Comparison of ENCODE assay signal across 32 mouse cellular contexts in genomic region chr2:73548542-73548941, GRCm38 (mm10). TPM values are rescaled to one million over a fixed set of nuclear protein-coding genes. Genes with fewer than 3 reads are reported as not detected.
DNase-seq lines count a peak whose midpoint lies in the region; ATAC-seq and TF ChIP-seq lines count a peak whose summit lies in the region.
"Had no signal": no experiment of that assay in that cellular context is flagged by ENCODE, and none has a peak within 500 bp of the region (broad histone marks: within the 10 kb centered on the region; RNA-seq: fewer than 3 reads in every experiment).

No protein-coding gene starts in this region.

- no peak overlapping the region for H3K4me3 ChIP-seq in bone marrow, adult 2 months (replicated peaks; ENCODE audit: control insufficient read depth, low read depth, low read length)
- H3K4me3 ChIP-seq: embryonic facial prominence, embryonic 10.5 days; embryonic facial prominence, embryonic 15.5 days; forebrain, embryonic 12.5 days; left cerebral cortex, adult 2 months; lung, embryonic 15.5 days; midbrain, embryonic 15.5 days; neural tube, embryonic 13.5 days had no signal

- no peak for TF ChIP-seq POLR2A in bone marrow, adult 2 months (IDR thresholded peaks at IDR 0.05; ENCODE audit: borderline replicate concordance, control insufficient read depth, low read depth, low read length)

- 12% methylated on average over 2 of the region's 2 CpGs for WGBS in bone marrow, adult 2 months

- peak; percentile 80 for ATAC-seq in megakaryocyte, adult 5-6 weeks (ENCODE audit: poor library complexity, severe bottlenecking)
- ATAC-seq: intestine, postnatal 0 days; midbrain, embryonic 15.5 days; Patski had no signal

- DNase-seq in thymus, postnatal 0 days (ENCODE audit: low spot score) = peak; percentile 9
- DNase-seq in thymus, postnatal 25 days = no peak
- peak; percentile 14 for DNase-seq in splenic B cell, adult 2 months (ENCODE audit: low read depth, low spot score)
- no peak for DNase-seq in heart, adult 8-10 months (ENCODE audit: low spot score)
- DNase-seq in natural killer cell, adult 2 months (ENCODE audit: low spot score in 2 of 2) = no peak
- no peak for DNase-seq in gastrocnemius, postnatal 25 days
- DNase-seq: adrenal gland, postnatal 25 days; cerebellum, adult 2 months; cerebellum, postnatal 14 days; gastrocnemius, postnatal 10 days; heart, postnatal 36 days; kidney, adult 9 months; kidney, postnatal 10 days; lung, postnatal 4 days; retina, postnatal 1 day; spleen, adult 18-20 months; thymus, adult 18-20 months had no signal

- no peak for TF ChIP-seq CTCF in bone marrow, adult 2 months (IDR thresholded peaks at IDR 0.05; ENCODE audit: control insufficient read depth, insufficient read depth, low read length)

- H3K27me3 ChIP-seq in splenic B cell, adult 2 months (ENCODE audit: control insufficient read depth, insufficient read depth, low read length, poor library complexity, severe bottlenecking) = no peaks in the 10 kb centered on the region
- H3K27me3 ChIP-seq: embryonic facial prominence, embryonic 15.5 days; lung, embryonic 15.5 days; midbrain, embryonic 15.5 days; Patski had no signal

- H3K4me1 ChIP-seq in bone marrow, adult 2 months (ENCODE audit: control insufficient read depth, insufficient read depth, low read length) = peaks cover 3% of the 10 kb centered on the region
- H3K4me1 ChIP-seq: lung, embryonic 15.5 days; neural tube, embryonic 13.5 days had no signal

- peak overlapping the region; percentile 3; the same call in 1 of the 2 replicates for H3K27ac ChIP-seq in bone marrow, adult 2 months (ENCODE audit: control insufficient read depth, insufficient read depth, low read depth, low read length, poor library complexity)
- H3K27ac ChIP-seq: embryonic facial prominence, embryonic 10.5 days; embryonic facial prominence, embryonic 15.5 days; forebrain, embryonic 12.5 days; hindbrain, embryonic 14.5 days; left cerebral cortex, adult 2 months; liver, embryonic 14.5 days; lung, embryonic 15.5 days; midbrain, embryonic 15.5 days; neural tube, embryonic 13.5 days; stomach, postnatal 0 days had no signal

- H3K36me3 ChIP-seq in splenic B cell, adult 2 months (ENCODE audit: control insufficient read depth, insufficient read depth, low read length, poor library complexity, severe bottlenecking) = no peaks in the 10 kb centered on the region
- H3K36me3 ChIP-seq: embryonic facial prominence, embryonic 10.5 days; embryonic facial prominence, embryonic 15.5 days; forebrain, embryonic 12.5 days; lung, embryonic 15.5 days; midbrain, embryonic 15.5 days; neural tube, embryonic 13.5 days had no signal

RNA-seq across cellular contexts. Expression of gene Wipf1, which starts 19.0 kb away (rescaled TPM):
- 22.2 and 25.1 TPM in 2 replicates for polyA plus RNA-seq in thymus, postnatal 0 days (2015; fragmentation: Nextera tagmentation; extraction: Ambion mirVana)
- polyA plus RNA-seq in bone marrow, adult 2 months (2011; ENCODE audit: insufficient read depth, insufficient read length, low replicate concordance, missing spikeins) = 19.8 and 47.3 TPM in 2 replicates
- total RNA-seq in megakaryocyte, adult 5-6 weeks (2015) = 123 and 139 TPM in 2 replicates
- total RNA-seq in megakaryocyte, adult 5-6 weeks (2017) = 37.4 and 55.2 TPM in 2 replicates
- total RNA-seq in heart, adult 8-10 months (2022) = 10 to 100 TPM; 11.5 to 14.6 (median 13.3) TPM
- 10 to 100 TPM; 11.2 to 11.5 TPM for total RNA-seq in gastrocnemius, postnatal 25 days (2021)

RNA-seq across cellular contexts. Expression of gene Chrna1, which starts 31.6 kb away (rescaled TPM):
- 0.42 and 0.58 TPM in 2 replicates for polyA plus RNA-seq in thymus, postnatal 0 days (2015; fragmentation: Nextera tagmentation; extraction: Ambion mirVana)
- not detected in 2 replicates for polyA plus RNA-seq in bone marrow, adult 2 months (2011; ENCODE audit: insufficient read depth, insufficient read length, low replicate concordance, missing spikeins)
- total RNA-seq in megakaryocyte, adult 5-6 weeks (2015) = 0.09 TPM in 1 of 2 replicates, not detected in the other
- total RNA-seq in megakaryocyte, adult 5-6 weeks (2017) = not detected in 2 replicates
- under 1 TPM in 3 of 4 experiments, not detected in 1; 0.05 to 0.11 (median 0.06) TPM for total RNA-seq in heart, adult 8-10 months (2022)
- total RNA-seq in gastrocnemius, postnatal 25 days (2021) = 1 to 10 TPM; 7.6 to 9.0 TPM
- total RNA-seq: adrenal gland, adult 18-20 months; adrenal gland, postnatal 25 days; heart, postnatal 36 days had no signal

Comparison
In these comparisons a context has a peak if more than half of its experiments do, and no peak if none do; other contexts are left out.
1. DNase-seq: peak in thymus, postnatal 0 days (single experiment) and splenic B cell, adult 2 months (single experiment); none in thymus, postnatal 25 days (single experiment), heart, adult 8-10 months (single experiment), natural killer cell, adult 2 months (0 of 2) and gastrocnemius, postnatal 25 days (single experiment).
2. RNA of gene Chrna1, which starts 31.6 kb away (total RNA-seq): 7.6 to 9.0 TPM in gastrocnemius, postnatal 25 days; 0.05 to 0.11 TPM in heart, adult 8-10 months and 0.09 TPM in megakaryocyte, adult 5-6 weeks; every median in the first group is over 4 times any median in the second.